Mouse (Mus musculus): ENCODE results near the gene Polr2m. TPM values are rescaled to one million over a fixed set of nuclear protein-coding genes. Genes with fewer than 3 reads are reported as not detected.

Gene Polr2m
- polyA plus RNA-seq (2017; shearing (Covaris generic)): 230 TPM

DNA sequence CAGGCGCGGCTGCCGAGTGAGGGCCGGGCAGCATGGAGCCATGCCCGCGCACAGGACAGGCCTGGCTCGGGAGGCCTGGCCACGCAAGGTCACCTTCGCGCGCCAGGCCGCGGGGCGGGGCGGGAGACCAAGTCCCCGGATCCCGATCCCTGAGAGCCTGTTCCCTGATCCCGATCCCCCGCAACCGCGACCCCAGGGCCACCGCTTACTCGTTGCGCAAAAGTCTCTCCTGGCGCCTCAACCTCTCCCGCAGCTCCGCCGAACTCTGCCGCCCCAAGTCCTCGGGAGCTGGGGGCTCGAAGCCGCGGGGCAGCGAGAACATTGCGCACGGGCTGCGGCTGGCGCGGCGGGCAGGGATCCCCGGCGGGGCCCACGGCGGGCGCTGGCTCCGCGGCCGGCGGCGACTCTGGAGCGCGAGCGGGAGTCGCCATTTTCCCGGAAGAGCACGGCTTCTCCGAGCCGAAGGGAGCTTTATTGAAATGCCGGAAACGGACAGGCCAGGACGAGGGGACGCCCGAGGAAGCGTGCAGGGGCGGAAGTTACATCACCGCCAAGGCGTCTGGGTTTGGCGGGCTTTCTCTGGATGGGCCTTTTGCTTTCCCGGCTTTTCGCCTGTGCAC lies at the start of gene Polr2m:
Gene Polr2m (minus strand): TSS at position 461 of the 620 bp plus-strand sequence.

Other genes with a start within 250 kb of the Polr2m start
- not detected for gene Myzap, start 106.4 kb upstream of the Polr2m start, polyA plus RNA-seq (2017; shearing (Covaris generic))

Data from effector memory CD4-positive, alpha-beta T cell, adult 5 months (primary cell).